In genomic region chr5:149439531-149440179, GRCm38 (mm10) we compare ENCODE assay signal across 8 mouse cellular contexts. TPM values are rescaled to one million over a fixed set of nuclear protein-coding genes. Genes with fewer than 3 reads are reported as not detected.
A peak's percentile ranks its signal among the peaks of the same experiment; 100 is the strongest.
DNase-seq lines count a peak whose midpoint lies in the region; ATAC-seq lines count a peak whose summit lies in the region.

Tex26 (plus strand) TSS chr5:149439660.

- no peaks in the 10 kb centered on the region for H3K36me3 ChIP-seq in embryonic facial prominence, embryonic 14.5 days (ENCODE audit: control insufficient read depth, insufficient read depth, low read length)
- no peaks in the 10 kb centered on the region for H3K36me3 ChIP-seq in heart, embryonic 11.5 days (ENCODE audit: control insufficient read depth, insufficient read depth, low read length)
- H3K36me3 ChIP-seq in liver, embryonic 15.5 days (replicated peaks) = no peaks in the 10 kb centered on the region
- H3K36me3 ChIP-seq in neural tube, embryonic 12.5 days = no peaks in the 10 kb centered on the region

- DNase-seq in adrenal gland, postnatal 4 days (ENCODE audit: low spot score in 2 of 2) = peak; percentile 21 to 26
- peak; percentile 93 for DNase-seq in embryonic facial prominence, embryonic 14.5 days (ENCODE audit: low spot score)
- peak; percentile 76 for DNase-seq in kidney, postnatal 10 days
- peak; percentile 79 for DNase-seq in thymus, postnatal 0 days (ENCODE audit: low spot score)

- H3K9ac ChIP-seq in embryonic facial prominence, embryonic 14.5 days (ENCODE audit: low read depth, low read length) = peak within 1 kb of the TSS; percentile 60
- peak within 1 kb of the TSS; percentile 71 for H3K9ac ChIP-seq in heart, embryonic 11.5 days (ENCODE audit: low read depth, low read length)
- no peak within 1 kb of the TSS for H3K9ac ChIP-seq in liver, embryonic 15.5 days
- peak within 1 kb of the TSS; percentile 54 for H3K9ac ChIP-seq in neural tube, embryonic 12.5 days

- H3K4me1 ChIP-seq in embryonic facial prominence, embryonic 14.5 days (ENCODE audit: control insufficient read depth, insufficient read depth, low read length) = peaks cover 11% of the 10 kb centered on the region
- 0 out of 2 replicates have a peak, but pooled peaks cover 4% of the 10 kb centered on the region for H3K4me1 ChIP-seq in heart, embryonic 11.5 days (ENCODE audit: control insufficient read depth, insufficient read depth, low read length)
- peaks cover 42% of the 10 kb centered on the region for H3K4me1 ChIP-seq in liver, embryonic 15.5 days (replicated peaks)
- peaks cover 23% of the 10 kb centered on the region for H3K4me1 ChIP-seq in neural tube, embryonic 12.5 days

- peak within 1 kb of the TSS; percentile 88 for H3K27ac ChIP-seq in embryonic facial prominence, embryonic 14.5 days (replicated peaks; ENCODE audit: low read depth, low read length)
- 0 out of 2 replicates have a peak within 1 kb of the TSS, but pooled peaks have one; percentile 42 for H3K27ac ChIP-seq in heart, embryonic 11.5 days (ENCODE audit: low read depth, low read length)
- no peak within 1 kb of the TSS for H3K27ac ChIP-seq in liver, embryonic 15.5 days (replicated peaks)
- H3K27ac ChIP-seq in neural tube, embryonic 12.5 days = peak within 1 kb of the TSS; percentile 87

- H3K9me3 ChIP-seq in embryonic facial prominence, embryonic 14.5 days (ENCODE audit: control insufficient read depth, low read length) = no peaks in the 10 kb centered on the region
- H3K9me3 ChIP-seq in heart, embryonic 11.5 days (replicated peaks; ENCODE audit: control insufficient read depth, low read length) = no peaks in the 10 kb centered on the region
- H3K9me3 ChIP-seq in liver, embryonic 15.5 days (replicated peaks) = no peaks in the 10 kb centered on the region
- H3K9me3 ChIP-seq in neural tube, embryonic 12.5 days = no peaks in the 10 kb centered on the region

- WGBS in embryonic facial prominence, embryonic 14.5 days = 0% methylated on average over 25 of the region's 25 CpGs
- WGBS in heart, embryonic 11.5 days (ENCODE audit: insufficient replicate concordance) = under 1% methylated on average over 25 of the region's 25 CpGs
- under 1% methylated on average over 25 of the region's 25 CpGs for WGBS in liver, embryonic 15.5 days (ENCODE audit: insufficient replicate concordance)
- under 1% methylated on average over 25 of the region's 25 CpGs for WGBS in neural tube, embryonic 12.5 days

- H3K27me3 ChIP-seq in embryonic facial prominence, embryonic 14.5 days (replicated peaks; ENCODE audit: control insufficient read depth, insufficient read depth, low read length) = no peaks in the 10 kb centered on the region
- no peaks in the 10 kb centered on the region for H3K27me3 ChIP-seq in heart, embryonic 11.5 days (ENCODE audit: control insufficient read depth, insufficient read depth, low read length)
- peaks cover 21% of the 10 kb centered on the region for H3K27me3 ChIP-seq in liver, embryonic 15.5 days
- no peaks in the 10 kb centered on the region for H3K27me3 ChIP-seq in neural tube, embryonic 12.5 days (replicated peaks)

- ATAC-seq in CD4-positive, CD25-positive, alpha-beta regulatory T cell, adult 4 months = peak; percentile 88
- ATAC-seq in embryonic facial prominence, embryonic 14.5 days (ENCODE audit: low read depth) = peak; percentile 84
- peak; percentile 53; the same call in 1 of the 2 replicates for ATAC-seq in heart, embryonic 11.5 days (replicated peaks; ENCODE audit: insufficient number of reproducible peaks, low FRiP score, low TSS enrichment)
- peak; percentile 67 for ATAC-seq in liver, embryonic 15.5 days (ENCODE audit: insufficient read depth)
- peak; percentile 92 for ATAC-seq in neural tube, embryonic 12.5 days (ENCODE audit: low FRiP score, low read depth)

- peak within 1 kb of the TSS; percentile 42 for H3K4me3 ChIP-seq in embryonic facial prominence, embryonic 14.5 days (ENCODE audit: low read depth, low read length)
- peak within 1 kb of the TSS; percentile 49 for H3K4me3 ChIP-seq in heart, embryonic 11.5 days (ENCODE audit: low read depth, low read length)
- H3K4me3 ChIP-seq in liver, embryonic 15.5 days (replicated peaks) = peak within 1 kb of the TSS; percentile 45
- peak within 1 kb of the TSS; percentile 38 for H3K4me3 ChIP-seq in neural tube, embryonic 12.5 days

- H3K4me2 ChIP-seq in embryonic facial prominence, embryonic 14.5 days (ENCODE audit: low read depth, low read length) = peak within 1 kb of the TSS; percentile 92
- H3K4me2 ChIP-seq in heart, embryonic 11.5 days = peak within 1 kb of the TSS; percentile 92
- peak within 1 kb of the TSS; percentile 74 for H3K4me2 ChIP-seq in liver, embryonic 15.5 days
- H3K4me2 ChIP-seq in neural tube, embryonic 12.5 days (replicated peaks) = peak within 1 kb of the TSS; percentile 75

RNA-seq across cellular contexts. Expression of gene Tex26, which starts in this region (rescaled TPM):
- polyA plus RNA-seq in CD4-positive, CD25-positive, alpha-beta regulatory T cell, adult 4 months (2017; shearing (Covaris generic)) = not detected
- total RNA-seq in adrenal gland, postnatal 4 days (2021) = under 1 TPM; 0.31 to 0.51 TPM
- 0.80 and 1.1 TPM in 2 replicates for polyA plus RNA-seq in embryonic facial prominence, embryonic 14.5 days (2014; fragmentation: Nextera tagmentation; extraction: Ambion mirVana)
- 0.52 and 0.57 TPM in 2 replicates for polyA plus RNA-seq in heart, embryonic 11.5 days (2014; fragmentation: Nextera tagmentation; extraction: Ambion mirVana)
- 0.17 TPM in 1 of 2 replicates, not detected in the other for polyA plus RNA-seq in liver, embryonic 15.5 days (2015; fragmentation: Nextera tagmentation; extraction: Ambion mirVana)
- 0.46 and 0.68 TPM in 2 replicates for polyA plus RNA-seq in neural tube, embryonic 12.5 days (2016; fragmentation: Nextera tagmentation; extraction: Ambion mirVana)
- polyA plus RNA-seq in thymus, postnatal 0 days (2015; fragmentation: Nextera tagmentation; extraction: Ambion mirVana) = 0.44 and 0.91 TPM in 2 replicates

Comparison
In these comparisons a context has a peak if more than half of its experiments do, and no peak if none do; other contexts are left out.
1. Peak in ATAC-seq in CD4-positive, CD25-positive, alpha-beta regulatory T cell, adult 4 months; RNA of the gene not detected or under 1 TPM.
2. Peak in DNase-seq in adrenal gland, postnatal 4 days; RNA of the gene not detected or under 1 TPM.
3. Peak in ATAC-seq, H3K4me3 ChIP-seq, H3K27ac ChIP-seq, H3K9ac ChIP-seq and H3K4me2 ChIP-seq in heart, embryonic 11.5 days; RNA of the gene not detected or under 1 TPM.
4. Peak in ATAC-seq, H3K4me3 ChIP-seq and H3K4me2 ChIP-seq in liver, embryonic 15.5 days; RNA of the gene not detected or under 1 TPM.
5. Peak in ATAC-seq, H3K4me3 ChIP-seq, H3K27ac ChIP-seq, H3K9ac ChIP-seq and H3K4me2 ChIP-seq in neural tube, embryonic 12.5 days; RNA of the gene not detected or under 1 TPM.
6. Peak in DNase-seq in thymus, postnatal 0 days; RNA of the gene not detected or under 1 TPM.
7. DNase-seq: peak in every context shown above with its lines; median percentile 93 in embryonic facial prominence, embryonic 14.5 days; 79 in thymus, postnatal 0 days; 76 in kidney, postnatal 10 days; 24 in adrenal gland, postnatal 4 days.